Mouse (Mus musculus) left cerebral cortex, postnatal 36 days (tissue): ENCODE measurements around the gene Igsf3. TPM values are rescaled to one million over a fixed set of nuclear protein-coding genes. Genes with fewer than 3 reads are reported as not detected.

Experiments used
- DNase-seq, 2 experiments: peaks; one replicate each; pipeline ENCODE4 v3.0.0; 2021 to 2022; ENCODE audit warnings: low spot score in 2 of 2, mixed read lengths in 1 of 2
- intact Hi-C: fragments of 180-260 bp; cut with DNase I; formaldehyde crosslinking; loops from one replicate; pipeline ENCODE4 v1.15.1; 2025
- total RNA-seq, 2 experiments: library from RNA; stranded (reverse); gene quantifications; 2 replicates each; pipeline ENCODE4 v1.2.3; 2021

Igsf3 gene
- total RNA-seq, 2 experiments from 2014 or later: 19.4 to 23.3 TPM

GRCm38 (mm10) chr3:101369301-101369881 is 7.5 kb upstream of the Igsf3 start:
- DNase-seq: no peak
- intact Hi-C loops: no loop called here

- DNase-seq: peak; percentile 81 to 84
- intact Hi-C loops: loop anchor here (2.0 to 5.0 kb wide), 2 partner anchors 35 to 90 kb away; no protein-coding TSS in a partner anchor
Observed at GRCm38 (mm10) chr3:101372345-101372980, 4.4 kb upstream of the Igsf3 start.

DNA sequence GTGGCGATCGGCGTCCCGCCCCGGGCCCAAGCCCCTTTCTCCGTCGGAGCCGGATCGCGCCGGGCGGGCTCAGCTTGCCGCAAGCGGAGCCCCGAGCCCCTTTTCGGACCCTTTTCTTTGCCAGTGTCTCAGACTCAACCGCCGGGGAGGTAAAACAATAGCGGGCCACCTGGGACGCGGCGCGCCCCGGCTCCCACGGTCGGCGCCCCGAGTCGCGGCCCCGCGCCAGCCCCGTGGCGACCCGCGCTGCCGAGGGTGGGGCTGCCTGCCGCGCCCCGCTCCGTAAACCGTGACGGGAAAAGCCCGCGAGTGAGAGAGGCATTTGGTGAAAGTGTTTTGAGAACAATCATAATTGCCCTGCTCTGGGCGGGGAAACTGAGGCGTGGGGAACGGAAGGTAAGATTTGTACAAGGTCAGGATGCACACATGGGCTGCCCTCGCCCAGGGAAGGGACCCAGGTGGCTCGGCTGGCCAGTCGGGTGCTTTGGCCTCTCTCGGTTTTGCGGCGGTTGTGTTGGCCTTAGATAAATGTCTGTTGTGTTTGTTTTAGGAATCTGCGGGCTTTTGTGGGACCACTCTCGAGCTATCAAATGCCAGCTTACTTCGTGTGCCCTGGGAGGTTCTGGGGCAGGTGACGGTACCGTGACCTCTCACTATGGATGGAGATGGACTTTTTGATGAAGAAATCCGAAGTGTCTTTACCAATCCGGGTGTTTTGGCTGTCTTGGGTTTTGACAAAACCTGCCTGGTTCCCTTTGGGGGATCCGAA is 557 bp downstream of the Igsf3 start:
- intact Hi-C loops: loop anchor here (5.0 kb wide), 2 partner anchors 70 to 75 kb away; no protein-coding TSS in a partner anchor
- DNase-seq: no peak

GRCm38 (mm10) chr3:101378102-101378501 is 1.2 kb downstream of the Igsf3 start:
- DNase-seq: no peak
- intact Hi-C loops: loop anchor here (5.0 kb wide), 2 partner anchors 69 to 76 kb away; no protein-coding TSS in a partner anchor

GRCm38 (mm10) chr3:101379789-101380188 is 2.9 kb downstream of the Igsf3 start:
- peak; percentile 68 to 72 for DNase-seq
- intact Hi-C loops: loop anchor here (5.0 kb wide), 2 partner anchors 68 to 77 kb away; no protein-coding TSS in a partner anchor

DNA sequence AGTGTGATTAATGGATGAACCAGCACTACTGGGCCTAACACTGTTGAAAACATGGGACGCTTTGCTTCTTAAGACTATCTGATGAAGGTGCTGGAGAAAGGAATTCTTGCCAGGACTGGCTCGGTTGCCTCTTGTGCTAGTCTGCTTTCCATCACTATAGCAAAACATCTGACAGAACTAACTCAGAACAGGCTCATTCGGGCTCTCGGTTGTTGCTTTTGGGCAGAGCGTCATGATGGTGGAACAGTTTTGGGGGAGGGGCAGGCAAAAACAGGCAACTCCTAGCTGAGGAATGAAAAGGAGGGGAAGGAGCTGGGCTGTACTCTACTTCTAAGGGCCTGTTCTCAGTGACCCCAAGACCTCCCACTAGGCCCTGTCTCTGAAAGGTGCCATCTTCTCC is 4.8 kb downstream of the Igsf3 start:
- intact Hi-C loops: no loop called here

DNA sequence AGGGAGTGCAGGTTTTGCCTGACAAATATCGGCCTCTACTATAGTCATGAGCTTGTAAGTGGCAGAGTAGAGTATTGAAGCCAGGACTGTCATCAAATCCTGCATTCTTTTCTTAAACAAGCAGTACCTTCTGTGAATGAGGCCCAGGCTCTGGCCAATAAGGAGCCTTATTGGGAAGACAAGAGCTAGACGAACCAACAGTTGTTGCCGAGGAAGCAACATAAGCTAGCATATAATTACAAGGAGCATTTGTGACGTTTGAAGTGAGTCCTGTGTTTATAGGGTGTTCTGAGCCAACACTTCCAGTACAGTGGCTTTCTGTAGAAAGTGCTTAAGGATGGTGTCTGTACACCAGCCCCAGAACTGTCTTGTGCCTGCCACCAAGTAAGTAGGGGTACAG is 5.9 kb downstream of the Igsf3 start:
- intact Hi-C loops: no loop called here
- DNase-seq: no peak

More for the DNA sequence above, 4.8 kb downstream of the Igsf3 start:
- DNase-seq: no peak

DNA sequence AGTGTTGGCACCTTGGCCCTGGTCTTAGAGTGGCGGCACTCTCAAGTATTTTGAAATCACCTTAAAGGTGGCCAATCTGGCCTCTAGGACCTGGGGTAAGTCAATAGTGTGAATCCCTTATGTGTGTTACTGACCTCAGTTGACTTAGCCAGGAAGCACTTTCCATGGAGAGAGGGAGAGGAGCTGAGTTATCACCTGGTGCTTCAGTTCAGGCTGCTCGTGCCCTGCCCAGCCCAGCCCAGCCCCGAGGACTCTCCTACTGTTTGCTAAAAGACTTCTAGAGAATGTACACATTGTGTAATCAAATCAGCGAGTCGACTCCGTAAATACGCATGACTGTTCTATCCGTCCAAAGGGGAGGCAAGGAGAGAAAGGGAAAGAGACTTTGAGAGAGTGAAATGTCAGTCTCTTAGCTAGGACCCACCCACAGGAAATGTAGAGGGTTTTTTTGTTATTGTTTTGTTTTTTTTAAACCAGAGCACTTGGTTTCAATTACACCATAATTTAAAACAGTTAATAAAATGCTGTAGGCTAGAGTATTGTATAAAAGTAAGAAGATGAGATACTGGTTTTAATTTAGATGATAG is 9.6 kb downstream of the Igsf3 start:
- no peak for DNase-seq
- intact Hi-C loops: no loop called here

- DNase-seq: no peak
- intact Hi-C loops: no loop called here
Observed at GRCm38 (mm10) chr3:101387849-101388248, 11.0 kb downstream of the Igsf3 start.

DNA sequence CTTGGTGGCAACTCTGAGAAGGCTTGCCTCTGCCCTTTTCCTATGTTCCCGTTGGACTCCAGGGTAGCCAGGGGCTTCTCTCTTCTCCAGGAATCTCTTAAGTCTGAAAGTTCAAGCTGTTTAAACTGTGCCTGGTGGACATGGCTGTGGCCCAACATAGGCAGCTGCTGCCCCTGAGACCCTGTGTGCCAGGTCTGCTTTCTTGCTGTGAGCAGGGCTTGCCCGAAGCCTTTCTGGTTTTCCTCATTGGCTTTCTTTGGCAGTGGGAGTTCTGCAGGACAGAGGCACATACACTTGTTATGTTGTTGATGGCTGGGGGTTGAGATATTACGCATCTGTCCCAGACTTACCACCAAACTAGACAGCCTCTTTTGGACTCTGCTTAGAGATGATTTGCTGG is 12.7 kb downstream of the Igsf3 start:
- no peak for DNase-seq
- intact Hi-C loops: no loop called here

- intact Hi-C loops: no loop called here
- DNase-seq: no peak
Observed at GRCm38 (mm10) chr3:101390472-101390871, 13.6 kb downstream of the Igsf3 start.

- DNase-seq: no peak
- intact Hi-C loops: no loop called here
Observed at GRCm38 (mm10) chr3:101391991-101392390, 15.1 kb downstream of the Igsf3 start.

- intact Hi-C loops: no loop called here
- no peak for DNase-seq
Observed at GRCm38 (mm10) chr3:101393103-101393644, 16.3 kb downstream of the Igsf3 start.

- intact Hi-C loops: no loop called here
- no peak for DNase-seq
Observed at GRCm38 (mm10) chr3:101393659-101394539, 17.0 kb downstream of the Igsf3 start.

DNA sequence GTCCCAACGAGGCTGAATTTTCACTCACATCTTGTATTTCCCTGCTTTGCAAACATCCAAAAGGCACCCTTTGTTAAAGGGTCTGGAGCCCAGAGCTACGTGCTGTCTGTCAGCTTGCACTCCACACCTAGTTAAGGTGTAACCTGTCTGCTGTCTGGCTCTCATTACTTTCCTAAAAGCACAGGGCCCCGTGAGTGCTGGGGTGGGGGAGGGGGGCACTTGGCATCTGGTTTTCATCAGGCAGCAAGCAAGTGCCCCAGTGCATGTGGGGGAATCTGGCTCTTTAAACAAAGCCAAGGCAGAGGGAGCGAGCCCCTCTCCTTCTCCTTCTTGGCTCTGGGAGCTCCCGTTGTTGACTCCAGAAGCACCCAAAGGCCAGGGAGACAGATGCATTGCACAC is 18.5 kb downstream of the Igsf3 start:
- intact Hi-C loops: no loop called here
- no peak for DNase-seq

DNA sequence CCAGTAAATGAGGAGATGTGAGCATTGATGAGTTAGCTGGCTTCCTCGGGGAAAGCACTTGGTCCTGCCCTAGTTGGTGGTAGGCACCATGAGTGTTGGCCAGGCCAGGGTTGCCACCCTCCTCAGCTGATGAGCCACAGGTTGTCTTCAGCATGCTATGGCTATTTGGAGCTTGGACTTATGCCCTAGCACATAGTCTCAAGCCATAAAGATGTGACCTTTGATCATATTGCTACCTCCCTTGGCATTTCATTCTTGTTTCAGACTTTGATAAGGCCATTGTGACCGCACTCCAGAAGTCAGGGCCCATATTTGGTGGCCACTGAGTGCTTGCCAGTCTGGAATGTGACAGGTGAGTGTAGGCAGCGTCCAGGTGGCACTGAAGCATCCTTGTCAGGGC is 19.2 kb downstream of the Igsf3 start:
- intact Hi-C loops: no loop called here
- DNase-seq: no peak

DNA sequence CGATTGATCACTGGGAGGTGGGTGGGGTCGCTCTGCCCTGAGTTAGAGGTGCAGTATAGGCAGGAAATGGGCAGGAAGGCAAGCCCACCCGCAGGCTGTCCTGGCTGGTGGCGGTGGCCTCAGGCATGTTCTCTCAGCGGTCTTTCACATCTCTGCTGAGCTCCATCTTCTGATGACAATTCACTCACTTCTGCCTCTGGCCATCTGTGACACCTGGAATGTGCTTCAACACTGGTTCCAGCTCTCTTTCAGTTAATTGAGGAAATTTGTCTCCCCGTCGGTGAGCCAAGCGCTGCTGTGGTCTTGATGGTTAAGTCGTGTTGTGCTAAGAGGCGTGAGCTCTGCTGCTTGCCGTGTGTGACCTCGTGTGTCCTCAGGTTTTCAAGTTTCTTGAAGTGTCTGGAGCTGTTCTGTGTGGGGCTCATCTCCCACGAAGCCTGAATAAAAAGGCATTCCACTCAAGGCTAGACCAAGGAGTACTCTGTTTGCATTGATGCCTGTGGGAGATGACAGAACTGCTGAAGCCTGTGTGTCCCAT is 19.9 kb downstream of the Igsf3 start:
- DNase-seq: no peak
- intact Hi-C loops: no loop called here

- intact Hi-C loops: no loop called here
- no peak for DNase-seq
Observed at GRCm38 (mm10) chr3:101397422-101397821, 20.5 kb downstream of the Igsf3 start.
